Mouse (Mus musculus) cerebellum, adult 18-20 months (tissue): Measurements from ENCODE around the gene Dnal4.

Experiments used
- DNase-seq, 2 experiments: peaks; one replicate each; pipeline ENCODE4 v3.0.0; 2021

The Dnal4 gene

GRCm38 (mm10) chr15:79763001-79763400 lies 14.6 kb downstream of the Dnal4 start:
- peak in 1 of 2 experiments; percentile 42 for DNase-seq

- DNase-seq, result no peak
Observed at GRCm38 (mm10) chr15:79760956-79761355, 16.7 kb downstream of the Dnal4 start.

GRCm38 (mm10) chr15:79757118-79757517 lies 20.5 kb downstream of the Dnal4 start:
- DNase-seq, result no peak

GRCm38 (mm10) chr15:79755977-79756625 lies 21.5 kb downstream of the Dnal4 start:
- DNase-seq, result no peak

GRCm38 (mm10) chr15:79755176-79755575 lies 22.5 kb downstream of the Dnal4 start:
- no peak for DNase-seq

- no peak for DNase-seq
Observed at GRCm38 (mm10) chr15:79753873-79754272, 23.8 kb downstream of the Dnal4 start.

DNA sequence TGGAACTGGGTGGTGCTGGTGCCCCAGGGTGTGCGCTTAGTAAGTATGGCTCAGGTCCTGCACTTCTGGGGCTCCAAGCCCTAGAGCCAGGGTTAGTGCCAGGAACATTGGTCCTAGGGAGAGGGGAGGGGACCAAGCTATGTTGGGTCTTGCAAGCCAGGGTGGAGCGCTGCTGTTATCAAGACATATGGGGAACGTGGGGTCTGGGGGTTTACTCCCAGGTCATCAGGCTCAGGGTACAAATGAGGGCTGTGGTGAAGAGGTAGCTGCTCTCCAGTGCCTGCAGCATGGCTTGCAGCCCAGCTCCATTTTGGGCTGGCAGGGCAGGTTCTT lies 24.3 kb downstream of the Dnal4 start:
- DNase-seq, result no peak

- DNase-seq, result peak; percentile 79 to 88
Observed at GRCm38 (mm10) chr15:79752742-79753419, 24.8 kb downstream of the Dnal4 start.

DNA sequence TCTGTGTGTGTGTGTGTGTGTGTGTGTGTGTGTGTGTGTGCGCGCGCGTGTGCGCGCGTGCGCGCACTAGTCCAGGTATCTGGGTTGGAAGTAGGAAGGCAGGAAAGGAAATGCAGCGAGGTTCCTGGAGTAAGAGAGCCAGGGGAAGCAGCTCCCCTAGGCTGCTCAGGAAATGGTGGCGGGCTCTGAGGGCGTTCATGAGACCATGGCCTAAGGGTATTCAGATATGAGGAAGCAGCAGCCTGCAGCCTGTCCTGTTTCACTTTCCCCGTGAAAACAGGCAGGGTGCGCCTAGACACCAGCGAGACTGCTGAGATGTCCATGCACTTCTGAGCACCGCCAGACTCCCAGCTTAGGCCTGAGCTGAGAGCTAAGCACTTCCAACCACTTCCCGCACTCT lies 25.9 kb downstream of the Dnal4 start:
- no peak for DNase-seq

- DNase-seq, result no peak
Observed at GRCm38 (mm10) chr15:79750266-79750665, 27.4 kb downstream of the Dnal4 start.

DNA sequence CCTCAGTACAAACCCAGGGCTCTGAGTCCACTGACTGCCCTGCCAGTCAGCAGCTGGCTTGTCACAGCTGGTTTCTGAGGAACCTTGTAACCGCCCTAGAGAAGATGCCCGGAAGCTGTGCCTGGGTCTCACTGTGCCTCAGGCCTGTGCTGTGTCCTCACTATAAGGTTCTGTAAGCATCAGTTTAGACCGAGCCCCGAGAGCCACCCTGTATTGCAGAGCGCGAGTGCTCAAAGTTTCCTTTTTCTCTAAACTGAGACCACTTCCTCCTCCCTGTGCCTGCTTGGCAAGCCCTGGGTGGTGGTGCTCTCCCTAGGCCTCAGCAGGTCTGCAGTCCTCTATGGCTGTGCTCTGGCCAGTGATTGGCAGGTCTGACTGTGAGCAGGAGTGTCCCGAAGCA lies 28.5 kb downstream of the Dnal4 start:
- DNase-seq, result no peak

GRCm38 (mm10) chr15:79747998-79748397 lies 29.7 kb downstream of the Dnal4 start:
- no peak for DNase-seq

DNA sequence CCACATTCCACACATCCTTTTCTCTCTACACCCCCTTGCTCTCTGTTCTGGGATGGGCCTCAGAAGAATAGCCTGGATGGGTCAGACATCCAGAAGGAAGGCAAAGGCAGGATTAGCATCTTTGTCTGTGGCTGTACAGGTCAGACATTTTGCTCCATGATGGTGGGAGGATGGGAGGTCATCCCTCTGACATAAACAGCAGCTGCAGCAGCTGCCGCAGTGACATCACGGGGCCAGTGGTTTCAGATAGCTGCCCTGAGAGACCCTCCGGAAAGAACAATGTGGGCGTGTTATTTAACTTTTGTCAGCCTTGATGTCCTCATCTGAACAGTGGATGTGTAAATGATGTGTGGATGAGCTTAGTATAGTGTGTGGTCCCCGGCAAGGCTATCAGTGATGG lies 31.8 kb downstream of the Dnal4 start:
- no peak for DNase-seq

GRCm38 (mm10) chr15:79745312-79745711 lies 32.3 kb downstream of the Dnal4 start:
- no peak for DNase-seq

GRCm38 (mm10) chr15:79744742-79745141 lies 32.9 kb downstream of the Dnal4 start:
- DNase-seq, result no peak

DNA sequence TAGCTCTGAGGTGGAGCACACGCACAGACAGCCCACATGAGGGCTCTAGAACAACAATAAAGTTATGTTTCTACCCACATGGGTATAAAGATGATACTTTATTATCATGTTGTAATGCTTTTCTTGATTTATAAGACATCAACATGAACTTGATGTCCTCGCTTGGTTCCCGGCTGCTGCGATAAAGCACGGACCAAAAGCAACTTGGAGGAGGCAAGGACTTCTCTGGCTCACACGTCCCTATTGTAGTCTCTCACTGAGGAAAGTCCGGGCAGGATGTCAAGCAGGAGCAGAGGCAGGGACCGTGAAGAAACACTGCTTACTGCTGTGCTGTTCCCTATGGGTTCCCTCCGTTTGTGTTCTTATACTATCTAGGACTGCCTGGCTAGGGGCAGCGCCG lies 33.6 kb downstream of the Dnal4 start:
- DNase-seq, result no peak

- no peak for DNase-seq
Observed at GRCm38 (mm10) chr15:79742706-79743023, 35.0 kb downstream of the Dnal4 start.

DNA sequence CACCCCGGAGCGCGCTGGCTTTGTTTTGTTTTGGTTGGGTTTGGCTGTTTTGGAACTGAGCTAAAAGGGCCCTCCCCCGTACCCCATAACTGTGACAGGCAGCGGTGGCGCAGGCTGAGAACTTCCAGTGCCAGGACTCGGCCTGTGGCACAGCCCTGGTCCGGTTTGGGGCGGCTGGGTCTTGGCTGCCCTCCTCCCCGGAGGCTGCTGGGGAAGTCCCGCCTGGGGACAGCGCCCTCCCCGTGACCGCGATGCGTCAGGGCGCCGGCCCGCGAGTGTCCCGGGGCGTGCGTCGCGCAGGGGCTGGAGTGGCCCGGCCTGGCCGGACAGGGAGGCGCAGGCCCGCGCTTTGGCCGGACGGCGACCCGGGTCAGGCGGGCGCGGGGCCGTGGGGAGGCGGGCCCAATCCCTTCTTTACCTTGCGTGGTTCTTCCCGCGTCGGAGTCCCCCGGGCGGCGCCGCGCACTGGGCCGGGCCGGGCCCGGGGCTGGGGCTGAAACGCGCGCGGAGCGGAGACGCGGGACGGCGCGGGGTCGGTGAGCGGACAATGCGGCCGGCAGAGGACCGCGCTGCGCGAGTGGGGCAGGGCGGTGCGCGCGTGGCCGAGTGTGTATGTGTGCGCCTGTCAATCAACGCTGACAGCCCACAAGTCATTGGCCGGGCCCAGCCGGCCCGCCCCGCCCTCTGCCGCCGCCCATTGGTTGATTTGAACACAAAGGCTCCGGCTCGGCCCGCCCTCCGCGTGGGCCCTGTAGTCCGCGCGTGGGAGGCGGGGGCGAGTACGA lies 35.5 kb downstream of the Dnal4 start, which contains the start of gene Sun2:
Gene Sun2, minus strand, starts transcription at position 616 of the 785 bp plus-strand sequence.
- peak; percentile 95 to 97 for DNase-seq

DNA sequence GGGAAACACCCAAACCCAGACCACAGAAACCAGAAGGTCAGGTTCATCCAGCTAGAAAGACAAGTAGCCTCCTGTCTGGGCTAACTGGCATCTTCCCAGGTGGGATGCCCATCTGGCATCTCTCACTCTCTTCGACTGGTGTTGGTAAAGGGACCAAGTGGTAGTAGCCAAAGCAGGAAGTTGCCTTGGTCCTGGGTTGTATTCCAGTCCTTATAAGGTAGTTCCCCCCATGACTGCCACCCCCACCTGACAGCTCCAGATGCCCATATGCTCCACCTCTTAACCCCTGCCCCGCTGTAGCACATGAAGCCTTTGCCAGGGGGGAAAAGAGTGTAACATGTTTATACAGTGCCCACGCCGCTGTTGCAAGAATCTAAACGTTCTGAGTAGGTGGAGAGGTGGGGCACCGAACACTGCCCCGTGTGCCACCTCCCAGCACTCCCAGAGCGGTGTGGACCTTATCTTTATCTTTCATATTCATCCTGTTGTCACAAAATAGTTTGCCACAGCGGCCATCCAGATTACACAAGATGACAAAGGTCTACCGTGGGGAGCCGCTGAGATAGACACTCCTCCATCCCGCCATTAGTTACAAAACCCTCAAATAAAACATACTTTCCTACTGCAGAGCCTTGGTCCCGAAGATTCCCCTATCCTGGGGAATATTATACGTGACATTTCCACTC lies 36.3 kb downstream of the Dnal4 start:
- peak; percentile 45 to 51 for DNase-seq

DNA sequence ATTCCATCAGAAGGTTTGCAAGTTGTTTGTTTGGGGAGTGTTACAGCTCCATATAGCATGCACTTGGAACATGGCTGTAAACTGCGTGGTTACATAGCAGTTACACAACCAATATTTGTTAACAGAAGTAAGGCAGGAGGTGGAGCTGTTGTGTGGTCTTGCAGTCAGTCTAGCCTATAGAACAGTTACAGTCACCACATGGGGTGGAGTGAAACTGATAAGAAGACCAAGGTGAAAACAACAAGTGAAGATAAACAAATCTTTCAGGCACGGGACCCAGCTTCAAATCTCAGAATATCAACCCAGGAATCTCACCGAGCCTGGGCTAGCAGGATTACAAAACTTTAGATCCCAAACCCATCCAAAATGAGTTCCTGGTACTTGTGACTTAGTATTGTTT lies 36.9 kb downstream of the Dnal4 start:
- DNase-seq, result no peak

DNA sequence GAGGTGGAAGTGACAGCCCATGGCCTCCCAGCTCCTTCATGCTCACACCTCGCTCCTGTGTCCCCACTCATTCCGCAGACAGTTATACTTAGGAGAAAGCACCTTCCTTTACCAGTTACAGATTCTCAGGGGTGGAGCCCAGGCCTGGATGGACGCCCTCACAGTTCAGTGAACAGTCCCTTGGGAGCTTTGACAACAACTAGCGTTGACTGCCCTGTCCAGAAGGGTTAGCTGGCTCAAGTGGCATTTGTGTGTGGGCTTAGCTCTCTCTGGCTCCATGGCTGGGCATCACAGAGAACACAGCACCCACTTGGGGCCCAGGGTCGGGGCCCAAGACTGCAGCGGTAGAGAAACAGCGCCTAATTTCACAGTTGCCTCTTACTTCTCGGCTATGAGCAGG lies 43.3 kb downstream of the Dnal4 start:
- DNase-seq, result no peak

DNA sequence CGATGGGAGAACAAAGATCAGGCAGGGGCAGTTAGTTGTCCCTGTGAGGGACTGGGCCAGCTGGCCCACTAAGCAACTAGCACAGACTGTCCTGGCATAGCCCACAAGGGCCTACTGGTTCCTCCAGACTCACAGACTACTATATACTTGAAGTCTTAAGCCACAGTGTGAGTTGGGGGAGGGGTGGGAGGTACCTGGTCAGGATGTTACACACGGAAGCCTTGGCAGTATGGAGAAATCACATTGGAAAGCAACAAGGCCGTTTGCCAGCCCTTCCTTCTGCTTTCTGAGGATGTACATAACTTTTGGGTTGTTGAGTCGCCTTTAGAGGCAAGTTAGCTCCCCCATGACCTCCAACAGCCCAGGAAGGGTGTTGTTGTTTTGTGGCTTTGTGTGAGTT lies 44.0 kb downstream of the Dnal4 start:
- DNase-seq, result no peak

GRCm38 (mm10) chr15:79733192-79733591 lies 44.5 kb downstream of the Dnal4 start:
- no peak for DNase-seq

GRCm38 (mm10) chr15:79731554-79731953 lies 46.1 kb downstream of the Dnal4 start:
- DNase-seq, result no peak
